Mouse (Mus musculus): ENCODE measurements around the gene Ccser1. TPM values are rescaled to one million over a fixed set of nuclear protein-coding genes. Genes with fewer than 3 reads are reported as not detected.
"Not testable (repeated sequence)": the region's sequence is repeated elsewhere in the genome, so short reads cannot be mapped to it uniquely, and the experiment has no call there.

Gene Ccser1
- polyA plus RNA-seq, 1 experiment from 2014 or later, result 30.8 TPM

DNA sequence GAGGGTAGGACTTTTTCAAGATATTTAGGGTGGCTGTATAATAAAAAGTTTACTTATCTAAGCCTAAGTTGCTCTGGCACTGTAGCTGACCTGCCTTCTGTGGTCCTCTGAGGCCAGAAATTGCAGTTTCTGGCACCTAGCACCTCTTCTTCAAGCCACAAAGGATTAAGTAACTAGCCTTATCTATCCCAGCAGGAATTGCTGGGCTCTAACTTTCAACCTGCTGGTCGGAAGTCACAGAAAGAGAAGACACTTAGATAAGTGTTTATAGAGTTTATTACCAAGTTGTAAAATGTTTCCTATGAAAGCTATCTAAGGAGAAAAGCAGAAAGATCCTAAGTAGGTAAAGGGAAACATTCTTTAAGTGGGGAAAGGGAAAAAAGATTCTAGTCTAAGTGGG lies 864.3 kb downstream of the Ccser1 start:
- Histone ChIP-seq H3K4me2 (replicated peaks) (no peak overlapping the region), H3K27ac (replicated peaks) (no peak overlapping the region), H3K9ac (replicated peaks) (no peak overlapping the region), H3K36me3 (no peaks in the 10 kb centered on the region), H3K4me3 (no peak overlapping the region), H3K9me3 (no peaks in the 10 kb centered on the region), H3K27me3 (no peaks in the 10 kb centered on the region), H3K4me1 (no peaks in the 10 kb centered on the region)
- 76% methylated on average over 1 of the region's 1 CpGs for WGBS
- no peak for ATAC-seq (replicated peaks)

DNA sequence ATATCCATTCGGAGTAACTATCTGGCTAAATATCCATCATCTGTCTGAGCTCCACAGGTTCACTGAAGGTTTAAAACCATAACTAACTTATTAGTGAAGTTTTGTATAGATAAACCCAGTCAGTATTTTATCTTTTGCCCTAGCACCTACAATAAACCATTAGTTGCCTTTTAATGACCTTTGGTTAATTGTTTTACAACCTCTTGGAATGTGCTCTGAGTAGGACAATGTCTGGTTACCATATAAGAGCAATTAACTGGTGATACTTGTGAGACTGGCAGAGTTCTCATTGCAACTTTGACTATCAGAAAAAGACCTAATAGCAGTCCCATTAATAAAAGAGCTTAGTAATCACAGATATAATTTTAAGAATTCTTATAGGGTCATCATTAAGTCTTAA lies 864.9 kb downstream of the Ccser1 start:
- not testable (repeated sequence) for ATAC-seq (replicated peaks)

DNA sequence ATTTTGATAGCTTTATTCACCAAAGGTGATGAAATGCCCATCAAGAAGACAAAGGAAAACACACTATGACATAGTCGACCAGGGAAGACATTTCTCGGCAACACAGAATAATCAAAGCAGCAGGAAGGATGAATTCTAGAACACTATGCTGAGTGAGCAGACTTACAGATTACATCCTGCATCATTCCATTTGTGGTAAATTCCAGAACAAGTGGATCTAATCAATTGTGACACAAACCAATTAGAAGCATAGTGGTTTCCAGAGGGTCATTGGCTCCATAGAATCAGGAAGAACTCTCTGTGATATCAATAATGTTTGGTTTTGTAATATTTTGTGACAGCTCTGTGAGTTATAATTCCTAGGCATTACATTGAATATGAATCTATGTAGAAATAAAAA lies 875.2 kb downstream of the Ccser1 start:
- Histone ChIP-seq H3K4me2 (replicated peaks) (no peak overlapping the region), H3K4me1 (no peaks in the 10 kb centered on the region), H3K27me3 (no peaks in the 10 kb centered on the region), H3K27ac (replicated peaks) (no peak overlapping the region), H3K36me3 (no peaks in the 10 kb centered on the region), H3K9ac (replicated peaks) (no peak overlapping the region), H3K4me3 (no peak overlapping the region), H3K9me3 (no peaks in the 10 kb centered on the region)
- no peak for ATAC-seq (replicated peaks)
- 79% methylated on average over 2 of the region's 2 CpGs for WGBS

More for the DNA sequence above, 864.9 kb downstream of the Ccser1 start:
- not testable (repeated sequence) for H3K4me2 ChIP-seq (replicated peaks); H3K27ac ChIP-seq (replicated peaks); H3K27me3 ChIP-seq; H3K4me3 ChIP-seq; H3K4me1 ChIP-seq; H3K9ac ChIP-seq (replicated peaks); H3K36me3 ChIP-seq; H3K9me3 ChIP-seq
- WGBS, result 96% methylated on average over 1 of the region's 1 CpGs

DNA sequence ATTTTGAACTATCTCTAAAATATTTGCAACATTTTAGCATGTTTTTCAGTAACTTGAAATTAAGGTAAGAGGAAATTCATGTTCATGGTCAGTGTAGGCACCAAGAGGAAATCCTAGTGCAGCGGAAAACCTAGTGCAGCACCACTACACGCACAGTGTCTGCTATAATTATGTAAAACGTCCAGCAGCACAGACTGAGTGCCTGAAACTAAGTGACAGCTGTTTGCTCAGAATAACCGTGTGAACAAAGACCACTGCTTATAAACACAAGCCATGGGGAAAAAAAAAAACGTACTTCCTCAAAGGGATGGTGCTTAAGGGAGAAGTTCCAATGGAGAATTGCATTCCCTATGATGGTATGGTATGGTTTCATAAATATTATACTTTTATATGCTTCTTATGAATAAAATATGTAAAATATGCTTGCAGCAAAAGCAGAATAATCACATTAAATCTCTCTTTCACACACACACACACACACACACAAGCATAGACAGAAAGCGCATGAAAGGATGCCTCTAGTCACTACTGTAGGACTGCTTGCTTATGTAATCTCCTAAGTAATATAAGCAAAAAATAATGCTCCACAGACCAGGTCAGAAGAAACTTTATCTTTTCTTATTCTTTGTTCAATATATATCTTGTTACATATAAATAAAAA lies 886.4 kb downstream of the Ccser1 start:
- no peak overlapping the region for H3K9ac ChIP-seq (replicated peaks)
- H3K4me3 ChIP-seq, result no peak overlapping the region
- 44% methylated on average over 6 of the region's 6 CpGs for WGBS
- H3K4me2 ChIP-seq (replicated peaks), result no peak overlapping the region
- no peaks in the 10 kb centered on the region for H3K9me3 ChIP-seq
- H3K36me3 ChIP-seq, result no peaks in the 10 kb centered on the region
- H3K27me3 ChIP-seq, result no peaks in the 10 kb centered on the region
- H3K4me1 ChIP-seq, result no peaks in the 10 kb centered on the region
- peak; percentile 79; the same call in 1 of the 2 replicates for ATAC-seq (replicated peaks)
- no peak overlapping the region for H3K27ac ChIP-seq (replicated peaks)

DNA sequence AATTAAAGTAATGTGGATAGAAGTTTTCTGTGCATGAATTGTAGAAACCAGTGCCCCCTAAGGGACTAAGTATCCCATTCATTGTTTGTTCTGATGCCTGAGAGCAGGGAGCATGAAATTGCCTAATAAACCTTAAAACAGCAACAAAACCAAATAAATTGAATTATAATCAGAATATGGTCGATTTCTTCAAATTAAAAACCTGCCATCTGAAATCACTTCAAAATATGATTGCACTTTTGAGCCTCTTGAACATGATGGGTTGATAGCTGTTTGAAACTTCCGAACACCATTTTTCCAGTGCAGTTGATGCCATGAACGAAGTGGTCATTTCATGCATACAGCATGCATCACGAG lies 886.9 kb downstream of the Ccser1 start:
- Histone ChIP-seq H3K4me2 (replicated peaks) (no peak overlapping the region), H3K27me3 (no peaks in the 10 kb centered on the region), H3K9ac (replicated peaks) (no peak overlapping the region), H3K4me1 (no peaks in the 10 kb centered on the region), H3K9me3 (no peaks in the 10 kb centered on the region), H3K27ac (replicated peaks) (no peak overlapping the region), H3K4me3 (no peak overlapping the region), H3K36me3 (no peaks in the 10 kb centered on the region)
- ATAC-seq (replicated peaks), result no peak
- 84% methylated on average over 4 of the region's 4 CpGs for WGBS

DNA sequence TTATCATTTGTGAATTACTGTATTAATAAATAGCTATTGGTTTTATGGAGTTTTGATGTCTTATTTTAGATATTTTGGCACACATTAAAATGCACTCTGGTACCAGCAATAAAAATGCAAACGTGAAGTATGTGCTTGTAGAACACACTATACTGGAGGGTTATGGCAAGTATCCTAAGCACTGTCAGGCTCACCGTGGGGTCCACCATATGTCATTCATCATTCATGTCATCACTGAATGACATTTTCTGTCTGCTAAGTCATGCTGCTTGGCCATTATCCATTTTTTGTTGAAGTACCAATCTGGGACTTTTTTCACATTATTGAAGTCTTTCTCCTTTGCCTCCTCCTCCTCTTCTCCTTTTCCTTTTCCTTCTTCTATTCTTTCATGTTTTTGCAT lies 925.3 kb downstream of the Ccser1 start:
- 58% methylated on average over 2 of the region's 2 CpGs for WGBS
- Histone ChIP-seq H3K9me3 (no peaks in the 10 kb centered on the region), H3K27ac (replicated peaks) (no peak overlapping the region), H3K4me3 (no peak overlapping the region), H3K4me1 (peaks cover 4% of the 10 kb centered on the region; the same call in 1 of the 2 replicates), H3K4me2 (replicated peaks) (no peak overlapping the region), H3K36me3 (no peaks in the 10 kb centered on the region), H3K27me3 (no peaks in the 10 kb centered on the region), H3K9ac (replicated peaks) (no peak overlapping the region)
- ATAC-seq (replicated peaks), result no peak

DNA sequence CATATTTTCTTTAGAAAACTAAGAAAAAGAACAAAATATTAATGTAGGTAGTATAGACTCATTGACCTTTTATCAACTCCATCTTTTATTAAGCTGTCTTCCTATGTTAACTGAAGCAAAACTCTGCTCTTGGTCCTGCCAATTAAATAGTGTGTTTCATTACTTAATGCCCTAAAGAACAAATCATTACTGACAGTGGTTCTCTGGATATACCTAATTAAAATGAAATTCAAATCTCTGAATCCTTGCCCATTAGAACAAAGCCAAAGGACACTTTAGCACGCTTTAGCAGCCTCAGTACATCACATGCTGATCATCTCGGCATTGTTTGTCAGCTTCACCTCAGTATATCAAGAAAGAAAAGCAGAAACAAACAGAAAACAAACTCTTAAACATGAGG lies 952.4 kb downstream of the Ccser1 start:
- H3K27ac ChIP-seq (replicated peaks), result no peak overlapping the region
- H3K9ac ChIP-seq (replicated peaks), result no peak overlapping the region
- H3K4me1 ChIP-seq, result no peaks in the 10 kb centered on the region
- no peak for ATAC-seq (replicated peaks)
- no peaks in the 10 kb centered on the region for H3K36me3 ChIP-seq
- no peak overlapping the region for H3K4me2 ChIP-seq (replicated peaks)
- no peaks in the 10 kb centered on the region for H3K27me3 ChIP-seq
- H3K4me3 ChIP-seq, result no peak overlapping the region
- H3K9me3 ChIP-seq, result no peaks in the 10 kb centered on the region
- 72% methylated on average over 2 of the region's 2 CpGs for WGBS

DNA sequence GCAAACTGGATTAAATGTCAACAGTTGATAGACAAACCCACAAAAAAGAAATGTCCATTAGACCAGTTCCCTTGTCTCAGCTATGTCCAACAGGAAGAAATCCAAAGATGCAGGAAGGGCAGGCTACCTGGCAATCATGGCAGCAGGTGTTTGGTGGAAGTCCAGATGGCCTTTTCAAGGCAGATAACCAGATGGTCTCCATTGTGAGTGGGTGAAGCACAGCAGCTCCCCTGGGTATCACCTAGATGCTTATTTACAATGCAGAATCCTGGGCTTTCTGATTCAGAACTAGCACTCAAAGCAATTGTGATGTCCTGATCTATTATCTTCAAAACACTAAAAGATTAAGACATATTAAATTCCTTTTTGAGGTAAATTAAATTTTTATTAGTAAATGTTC lies 980.2 kb downstream of the Ccser1 start:
- no peaks in the 10 kb centered on the region for H3K36me3 ChIP-seq
- H3K4me3 ChIP-seq, result no peak overlapping the region
- H3K27me3 ChIP-seq, result no peaks in the 10 kb centered on the region
- H3K9me3 ChIP-seq, result no peaks in the 10 kb centered on the region
- H3K9ac ChIP-seq (replicated peaks), result no peak overlapping the region
- H3K4me2 ChIP-seq (replicated peaks), result no peak overlapping the region
- no peaks in the 10 kb centered on the region for H3K4me1 ChIP-seq
- H3K27ac ChIP-seq (replicated peaks), result no peak overlapping the region
- no peak for ATAC-seq (replicated peaks)

DNA sequence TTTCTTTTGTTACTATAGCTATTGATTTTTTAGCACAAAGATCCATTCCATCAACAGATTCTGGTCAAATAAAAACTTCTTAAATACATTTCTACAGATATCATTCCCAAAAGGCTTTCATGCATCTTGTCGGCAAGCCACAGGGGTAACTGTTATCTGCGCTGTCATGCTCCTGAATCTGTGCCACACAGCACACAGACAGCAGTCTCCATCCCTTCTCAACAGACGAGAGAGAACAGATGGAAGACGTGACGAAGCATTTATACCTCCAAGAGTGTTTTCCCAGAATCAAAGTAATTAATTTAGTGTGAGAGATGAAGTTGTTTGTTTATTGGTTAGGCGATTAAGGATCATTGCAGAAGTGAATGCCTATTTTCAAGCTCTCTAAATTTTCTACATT lies 982.5 kb downstream of the Ccser1 start:
- Histone ChIP-seq H3K27me3 (no peaks in the 10 kb centered on the region), H3K9me3 (no peaks in the 10 kb centered on the region), H3K4me3 (no peak overlapping the region), H3K27ac (replicated peaks) (no peak overlapping the region), H3K4me1 (no peaks in the 10 kb centered on the region), H3K9ac (replicated peaks) (no peak overlapping the region), H3K36me3 (no peaks in the 10 kb centered on the region), H3K4me2 (replicated peaks) (no peak overlapping the region)
- WGBS, result 49% methylated on average over 6 of the region's 6 CpGs
- ATAC-seq (replicated peaks), result peak; percentile 93

DNA sequence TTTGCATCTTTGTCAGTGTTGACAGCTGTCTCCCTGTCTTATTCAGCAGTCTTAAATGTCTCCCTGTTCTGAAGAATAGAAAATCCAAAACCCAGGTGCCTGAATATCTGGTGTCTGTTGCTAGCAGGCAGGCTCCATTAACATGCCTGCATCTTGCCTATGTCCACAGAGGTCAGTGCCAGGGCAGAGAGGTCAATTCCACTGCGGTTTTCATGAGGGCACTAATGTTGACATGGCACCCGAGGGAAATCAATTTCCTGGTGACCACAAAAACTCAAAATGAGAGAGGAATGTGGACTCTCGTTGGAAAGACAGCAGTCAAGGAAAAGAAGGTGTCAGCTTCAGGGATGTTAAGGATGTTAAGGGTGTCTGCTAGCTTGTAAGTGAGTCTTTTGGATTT lies 983.7 kb downstream of the Ccser1 start:
- no peak overlapping the region for H3K27ac ChIP-seq (replicated peaks)
- WGBS, result 69% methylated on average over 3 of the region's 3 CpGs
- no peaks in the 10 kb centered on the region for H3K4me1 ChIP-seq
- H3K4me3 ChIP-seq, result no peak overlapping the region
- H3K36me3 ChIP-seq, result no peaks in the 10 kb centered on the region
- ATAC-seq (replicated peaks), result no peak
- H3K9ac ChIP-seq (replicated peaks), result no peak overlapping the region
- H3K9me3 ChIP-seq, result no peaks in the 10 kb centered on the region
- H3K27me3 ChIP-seq, result no peaks in the 10 kb centered on the region
- no peak overlapping the region for H3K4me2 ChIP-seq (replicated peaks)

DNA sequence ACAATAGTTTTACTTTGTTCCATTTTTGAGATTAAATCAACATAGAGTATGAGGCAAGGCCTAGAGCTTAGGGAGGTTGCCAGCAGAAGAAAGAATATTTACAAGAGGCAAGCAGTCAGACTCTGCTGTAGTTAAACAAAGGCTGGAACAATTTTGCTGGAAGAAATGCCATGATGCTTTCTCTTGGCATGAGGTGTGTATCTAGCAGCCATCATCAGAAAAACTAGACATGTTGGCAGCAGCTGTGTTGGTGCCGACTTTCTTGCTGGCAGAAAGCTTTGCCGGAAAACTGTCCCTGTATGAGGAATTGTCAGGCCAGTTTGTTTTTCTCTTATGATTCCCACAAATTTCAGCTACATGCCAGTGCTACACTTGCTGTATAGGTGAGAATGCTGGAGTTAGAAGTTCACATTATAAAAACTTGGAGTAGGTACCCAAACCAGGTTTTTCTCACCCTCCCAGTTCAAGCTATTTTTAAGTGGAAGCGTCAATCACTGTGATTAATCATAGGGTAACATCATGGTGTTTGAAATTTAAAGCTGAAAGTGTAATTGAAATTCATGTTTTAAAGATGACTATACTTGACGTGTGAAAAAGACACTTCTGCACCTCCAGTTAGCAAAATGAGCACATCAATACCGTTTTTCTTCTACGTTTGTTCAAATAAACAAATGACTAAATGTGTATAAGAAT lies 1016.5 kb downstream of the Ccser1 start:
- Histone ChIP-seq H3K36me3 (no peaks in the 10 kb centered on the region), H3K9me3 (no peaks in the 10 kb centered on the region), H3K27me3 (no peaks in the 10 kb centered on the region), H3K4me3 (no peak overlapping the region), H3K9ac (replicated peaks) (no peak overlapping the region), H3K4me2 (replicated peaks) (no peak overlapping the region), H3K4me1 (peaks cover 3% of the 10 kb centered on the region; the same call in 1 of the 2 replicates), H3K27ac (replicated peaks) (peak overlapping the region; percentile 19; the same call in 1 of the 2 replicates)
- whole genome bisulfite sequencing, result 54% methylated on average over 6 of the region's 6 CpGs
- peak; percentile 79 for ATAC-seq (replicated peaks)

DNA sequence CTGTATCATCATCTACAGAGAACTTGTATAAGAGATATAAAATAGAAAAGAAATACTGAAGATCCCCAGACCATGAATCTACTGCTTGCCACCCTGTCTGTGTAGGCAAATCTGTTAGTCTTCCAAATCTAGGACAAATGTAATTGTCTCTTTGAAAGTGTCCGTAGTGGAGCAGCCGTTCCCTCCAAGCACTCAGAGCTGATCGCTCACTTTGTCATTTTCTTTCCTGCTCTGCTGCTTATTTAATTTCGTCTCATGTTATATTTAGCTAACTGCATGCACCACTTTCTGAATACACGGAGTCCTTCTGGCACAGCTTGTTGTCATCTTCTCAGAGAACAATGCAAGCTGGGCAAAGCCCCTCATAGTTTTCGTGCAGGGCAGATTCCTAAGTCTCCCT lies 1018.6 kb downstream of the Ccser1 start:
- Histone ChIP-seq H3K9me3 (no peaks in the 10 kb centered on the region), H3K36me3 (no peaks in the 10 kb centered on the region), H3K27ac (replicated peaks) (no peak overlapping the region), H3K4me1 (peaks cover 3% of the 10 kb centered on the region; the same call in 1 of the 2 replicates), H3K27me3 (no peaks in the 10 kb centered on the region), H3K9ac (replicated peaks) (no peak overlapping the region), H3K4me2 (replicated peaks) (no peak overlapping the region), H3K4me3 (no peak overlapping the region)
- no peak for ATAC-seq (replicated peaks)
- whole genome bisulfite sequencing, result 59% methylated on average over 6 of the region's 6 CpGs

DNA sequence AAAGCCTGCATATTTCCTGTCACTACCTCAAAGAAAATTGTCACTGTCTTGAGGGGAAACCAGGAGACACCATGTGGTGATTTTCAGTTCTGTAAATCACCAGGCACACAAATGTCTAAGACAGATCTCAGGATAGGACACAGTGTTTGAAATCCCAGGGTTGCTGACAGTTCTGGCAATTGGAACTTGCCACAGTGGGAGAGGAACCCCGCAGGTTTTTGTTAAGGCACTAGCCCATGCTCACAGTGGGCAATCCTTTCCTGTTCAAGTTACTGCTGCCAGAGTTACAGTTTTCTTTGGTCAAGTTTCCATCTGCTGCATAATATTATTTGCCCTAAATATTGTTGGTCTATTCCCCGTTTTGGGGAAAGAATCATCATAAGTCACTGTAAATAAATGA lies 1024.9 kb downstream of the Ccser1 start:
- Histone ChIP-seq H3K9ac (replicated peaks) (no peak overlapping the region), H3K27me3 (no peaks in the 10 kb centered on the region), H3K4me2 (replicated peaks) (no peak overlapping the region), H3K27ac (replicated peaks) (no peak overlapping the region), H3K4me1 (no peaks in the 10 kb centered on the region), H3K4me3 (no peak overlapping the region), H3K9me3 (no peaks in the 10 kb centered on the region), H3K36me3 (no peaks in the 10 kb centered on the region)
- ATAC-seq (replicated peaks), result no peak
- 35% methylated on average over 2 of the region's 2 CpGs for WGBS

Data from forebrain, embryonic 15.5 days (tissue).